Mouse (Mus musculus) hindbrain, embryonic 11.5 days (tissue): ENCODE results near the gene Gm3476. TPM values are rescaled to one million over a fixed set of nuclear protein-coding genes. Genes with fewer than 3 reads are reported as not detected.

ENCODE experiments used
- polyA plus RNA-seq: library from polyadenylated mRNA; unstranded; fragments of >200 nt; fragmentation: Nextera tagmentation; extraction: Ambion mirVana; gene quantifications from 2 replicates; pipeline ENCODE4 v1.2.1, GENCODE M21; 2014

Gm3476 gene
- polyA plus RNA-seq, 1 experiment from 2014 or later, result not detected

Other genes starting within 250 kb of the Gm3476 start
- gene Gm8237, start 245.4 kb downstream of the Gm3476 start, polyA plus RNA-seq, result 0.10 TPM in 1 of 2 replicates, not detected in the other
- 0.57 and 1.3 TPM in 2 replicates for gene Gm3248, start 164.1 kb downstream of the Gm3476 start, polyA plus RNA-seq
- not detected in 2 replicates for gene Gm3453, start 146.7 kb downstream of the Gm3476 start, polyA plus RNA-seq
- not detected in 2 replicates for gene Gm6337, start 67.5 kb downstream of the Gm3476 start, polyA plus RNA-seq
- gene Gm8206, start 31.9 kb downstream of the Gm3476 start, polyA plus RNA-seq, result 0.34 and 0.49 TPM in 2 replicates
- 2.0 and 3.1 TPM in 2 replicates for gene Gm3468, start 17.1 kb downstream of the Gm3476 start, polyA plus RNA-seq
- gene Gm21560, start 93.5 kb upstream of the Gm3476 start, polyA plus RNA-seq, result not detected in 2 replicates
- 2.0 and 2.3 TPM in 2 replicates for gene Gm3411, start 161.4 kb upstream of the Gm3476 start, polyA plus RNA-seq
- not detected in 2 replicates for gene Gm21103, start 179.0 kb upstream of the Gm3476 start, polyA plus RNA-seq
- not detected in 2 replicates for gene Gm3618, start 217.9 kb upstream of the Gm3476 start, polyA plus RNA-seq